Mouse (Mus musculus) small intestine, adult 2 months (tissue): Measurements from ENCODE around the gene Parp1.

Experiments used
- CTCF ChIP-seq: fragments of 200-500 bp; IDR thresholded peaks from 2 replicates; pipeline ENCODE4 v1.5.1; 2012; ENCODE audit warnings: low read depth, mild to moderate bottlenecking, control low read depth, inconsistent platforms, low read length, moderate library complexity, mixed read lengths; ENCODE audit not compliant: insufficient replicate concordance, insufficient read length; ENCODE audit errors: extremely low read depth
- POLR2A ChIP-seq: fragments of 200-500 bp; IDR thresholded peaks from 2 replicates; pipeline ENCODE4 v1.6.1; 2012; ENCODE audit warnings: low read depth, mild to moderate bottlenecking, control low read depth, inconsistent platforms, low read length, moderate library complexity

- TF ChIP-seq CTCF = no peak
- TF ChIP-seq POLR2A = no peak
Observed at GRCm38 (mm10) chr1:180529847-180530246, 38.9 kb upstream of the Parp1 start.
